Mouse (Mus musculus): ENCODE results near the gene Lpcat4. TPM values are rescaled to one million over a fixed set of nuclear protein-coding genes. Genes with fewer than 3 reads are reported as not detected.
"Not testable (repeated sequence)": the region's sequence is repeated elsewhere in the genome, so short reads cannot be mapped to it uniquely, and the experiment has no call there.

The Lpcat4 gene
- total RNA-seq, 2 experiments from 2014 or later: 5.2 to 5.9 TPM

DNA sequence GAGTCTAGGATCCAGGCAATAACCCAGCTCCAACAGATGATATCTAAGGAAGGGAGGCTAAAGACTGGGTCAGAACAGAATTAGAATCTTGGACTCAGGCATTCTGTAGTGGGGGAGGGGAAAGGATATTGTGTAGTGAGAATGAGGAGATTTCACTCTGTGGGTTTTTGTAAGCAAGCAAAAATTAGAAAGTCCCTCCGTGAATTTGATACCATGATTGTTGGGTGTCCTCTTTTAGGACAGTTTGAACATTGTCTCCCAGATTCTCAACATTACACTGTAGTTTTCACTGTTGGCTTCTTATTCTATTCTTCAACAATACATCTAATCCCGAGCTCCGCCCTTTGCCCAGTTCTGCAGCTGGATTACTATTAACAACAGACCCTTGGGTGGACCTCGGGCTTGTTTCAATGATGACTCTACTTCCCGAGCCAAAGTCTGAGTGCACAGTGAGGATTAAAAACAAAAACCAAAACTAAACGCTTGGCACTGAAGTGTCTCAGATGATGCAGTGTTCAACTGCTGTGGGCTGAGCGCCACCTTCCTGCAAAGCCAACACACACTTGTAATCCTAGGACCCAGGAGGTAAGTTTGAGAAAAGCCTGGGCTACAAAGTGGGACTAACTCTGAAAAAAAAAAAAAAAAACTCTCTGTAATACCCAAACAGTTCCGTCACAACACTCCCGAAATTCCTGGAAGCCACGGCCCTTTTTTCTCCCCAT is 20.1 kb downstream of the Lpcat4 start, which contains the start of gene Nutm1:
Gene Nutm1, minus strand, starts transcription at position 51 of the 722 bp plus-strand sequence.
- DNase-seq (ENCODE audit: low spot score in 2 of 2): no peak

DNA sequence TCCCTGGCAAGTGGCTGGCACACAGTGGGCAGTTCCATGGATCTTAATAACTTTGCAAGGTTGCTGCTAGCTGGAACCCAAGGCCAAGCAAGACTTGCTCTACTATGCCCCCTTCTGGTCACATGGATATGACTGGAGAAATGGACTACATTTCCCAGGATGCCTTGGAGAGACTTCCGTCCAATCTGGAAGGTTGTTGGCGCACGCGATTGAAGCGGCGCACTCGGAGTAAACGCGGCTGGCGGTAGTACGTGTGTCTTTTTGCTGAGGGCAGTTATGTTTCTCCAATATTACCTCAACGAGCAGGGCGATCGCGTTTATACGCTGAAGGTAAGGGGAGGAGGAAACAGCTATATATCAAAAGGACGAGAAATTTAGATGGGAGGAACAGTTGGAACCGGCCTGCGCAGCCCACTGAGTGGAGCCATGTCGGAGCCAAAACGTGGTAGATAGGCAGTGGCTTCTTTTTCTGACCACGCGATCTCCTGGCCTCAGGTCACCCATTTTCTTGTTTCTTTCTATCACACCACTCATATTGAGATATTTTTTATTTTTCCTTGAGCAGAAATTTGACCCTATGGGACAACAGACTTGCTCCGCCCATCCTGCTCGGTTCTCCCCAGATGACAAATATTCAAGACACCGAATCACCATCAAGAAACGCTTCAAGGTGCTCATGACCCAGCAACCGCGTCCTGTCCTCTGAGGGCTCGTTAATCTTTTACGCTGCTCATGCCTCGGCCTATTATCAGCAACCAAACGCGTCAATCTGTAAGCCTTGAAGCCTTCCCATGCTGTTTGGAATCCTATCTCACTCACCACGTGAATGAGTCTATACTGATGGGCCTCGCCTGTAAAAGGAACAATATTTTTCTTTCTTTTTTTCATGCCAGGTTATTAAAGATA is 22.7 kb downstream of the Lpcat4 start, which contains the start of gene Nop10:
Gene Nop10, plus strand, starts transcription at position 179 of the 906 bp plus-strand sequence.
- peak; percentile 75 to 86 for DNase-seq (ENCODE audit: low spot score in 2 of 2)

DNA sequence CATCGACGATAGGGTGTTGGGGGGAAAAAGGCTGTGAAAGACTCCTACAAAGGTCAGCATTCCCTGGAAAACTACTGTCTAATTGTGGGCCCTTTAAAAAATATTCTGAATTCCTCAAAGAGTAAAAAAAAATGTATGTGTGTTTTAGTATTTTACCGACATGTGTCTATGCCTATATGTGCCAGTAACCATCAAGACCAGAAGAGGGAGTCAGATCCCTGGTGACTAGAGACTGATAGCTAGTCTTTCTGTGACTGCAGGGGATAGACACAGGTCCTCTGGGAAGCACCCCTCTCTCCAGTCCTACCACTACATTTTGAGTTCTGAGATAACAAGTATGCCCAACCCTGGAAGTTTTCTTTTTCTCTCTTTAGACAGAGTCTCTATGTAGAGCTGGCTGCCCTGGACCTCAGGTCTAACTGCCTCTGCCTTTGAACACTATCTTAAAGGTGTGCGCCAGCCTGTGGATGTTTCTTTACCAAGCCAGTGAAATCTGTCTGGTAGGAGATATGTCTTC is 23.6 kb downstream of the Lpcat4 start:
- DNase-seq (ENCODE audit: low spot score in 2 of 2): no peak

DNA sequence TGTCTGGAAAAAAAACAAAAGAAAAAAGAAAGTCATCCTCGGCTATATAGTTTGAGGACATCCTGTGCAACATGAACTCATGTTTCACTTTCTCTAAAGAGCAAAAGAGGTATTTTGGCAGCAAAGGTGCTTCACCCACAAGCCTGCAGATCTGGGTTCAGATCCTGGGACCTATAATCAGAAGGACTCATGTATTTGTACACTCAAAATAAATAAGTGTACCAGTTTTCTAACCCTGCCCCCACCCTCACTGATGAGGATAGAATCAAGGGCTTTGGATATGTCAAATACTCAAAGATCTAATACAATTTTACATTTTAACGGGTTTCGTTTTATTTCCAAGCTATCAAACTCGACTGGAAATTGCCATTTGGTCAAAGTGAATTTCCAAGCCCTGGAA is 25.1 kb downstream of the Lpcat4 start:
- DNase-seq (ENCODE audit: low spot score in 2 of 2): no peak

DNA sequence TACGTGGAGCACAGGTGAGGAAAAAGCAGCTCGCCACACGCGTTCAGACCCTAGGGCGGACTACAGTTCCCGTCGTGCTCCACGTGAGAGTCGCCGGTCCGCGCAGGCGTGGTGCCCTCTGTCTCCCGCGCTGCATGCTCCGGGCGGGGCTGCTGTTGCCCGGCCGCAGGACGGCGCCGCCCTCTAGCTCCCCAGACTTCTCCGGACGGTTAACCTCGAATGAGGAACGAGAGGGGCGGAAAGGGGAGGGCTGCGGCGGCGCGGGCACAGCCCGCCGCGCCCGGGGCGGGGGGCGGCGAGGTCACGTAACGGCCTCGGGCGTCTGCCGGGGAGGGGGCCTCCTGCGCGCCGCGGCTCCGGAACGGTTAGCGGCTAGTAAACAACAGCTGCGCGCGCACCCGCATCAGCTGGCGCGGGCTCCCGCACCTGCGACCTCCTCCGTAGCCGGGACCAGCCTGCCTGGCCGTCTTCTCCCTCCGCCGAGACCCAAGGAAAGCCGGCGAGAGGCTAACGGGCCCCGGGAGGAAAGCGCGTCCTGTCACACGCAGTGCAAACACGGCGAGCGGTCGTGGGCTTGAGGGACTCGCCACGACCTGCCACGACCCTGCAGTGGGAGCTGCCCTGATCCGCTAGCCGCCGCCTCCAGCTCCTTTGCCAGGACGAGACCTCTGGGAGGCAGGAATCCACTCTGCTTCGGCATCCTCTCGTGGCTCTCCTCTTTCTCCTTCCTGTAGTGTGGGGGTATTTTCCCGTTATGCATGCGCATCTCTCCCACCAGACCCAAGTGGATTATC is 26.4 kb downstream of the Lpcat4 start, which contains the start of gene Slc12a6:
Gene Slc12a6, plus strand, starts transcription at position 378 of the 794 bp plus-strand sequence.
- peak; percentile 90 to 91 for DNase-seq (ENCODE audit: low spot score in 2 of 2)

DNA sequence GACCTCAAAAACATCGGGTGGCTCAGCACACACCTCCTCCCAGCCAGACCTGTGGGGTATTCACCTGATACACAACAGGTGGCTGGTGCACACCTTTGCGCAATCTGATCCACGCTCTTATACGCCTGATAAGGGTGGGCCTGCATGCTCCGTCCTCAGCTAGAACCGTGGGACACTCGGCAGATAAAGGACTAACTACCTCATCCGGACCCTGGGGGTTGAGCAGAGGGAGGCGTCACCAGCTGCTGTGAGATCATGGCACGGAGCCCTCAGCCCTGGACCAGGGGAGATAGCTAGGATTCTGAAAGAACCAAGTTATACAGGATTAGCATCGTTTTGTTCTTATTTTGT is 26.9 kb downstream of the Lpcat4 start, which contains the start of gene Gm21985:
Gene Gm21985, plus strand, starts transcription at position 73 of the 351 bp plus-strand sequence.
- peak; percentile 38 to 44 for DNase-seq (ENCODE audit: low spot score in 2 of 2)

DNA sequence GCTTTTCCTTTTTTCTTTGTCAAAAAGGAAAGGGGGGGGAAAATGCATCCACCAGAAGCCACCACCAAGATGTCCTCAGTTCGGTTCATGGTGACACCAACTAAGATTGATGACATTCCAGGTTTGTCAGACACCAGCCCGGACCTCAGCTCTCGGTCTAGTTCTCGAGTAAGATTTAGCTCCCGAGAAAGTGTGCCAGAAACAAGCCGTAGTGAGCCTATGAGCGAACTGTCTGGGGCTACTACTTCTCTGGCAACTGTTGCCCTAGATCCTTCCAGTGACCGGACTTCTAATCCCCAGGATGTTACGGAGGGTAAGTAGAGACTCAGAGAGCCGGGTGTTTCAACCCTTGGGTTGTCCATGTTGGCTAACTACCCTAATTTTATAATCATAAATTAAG is 27.5 kb downstream of the Lpcat4 start:
- DNase-seq (ENCODE audit: low spot score in 2 of 2): peak in 1 of 2 experiments; percentile 22

DNA sequence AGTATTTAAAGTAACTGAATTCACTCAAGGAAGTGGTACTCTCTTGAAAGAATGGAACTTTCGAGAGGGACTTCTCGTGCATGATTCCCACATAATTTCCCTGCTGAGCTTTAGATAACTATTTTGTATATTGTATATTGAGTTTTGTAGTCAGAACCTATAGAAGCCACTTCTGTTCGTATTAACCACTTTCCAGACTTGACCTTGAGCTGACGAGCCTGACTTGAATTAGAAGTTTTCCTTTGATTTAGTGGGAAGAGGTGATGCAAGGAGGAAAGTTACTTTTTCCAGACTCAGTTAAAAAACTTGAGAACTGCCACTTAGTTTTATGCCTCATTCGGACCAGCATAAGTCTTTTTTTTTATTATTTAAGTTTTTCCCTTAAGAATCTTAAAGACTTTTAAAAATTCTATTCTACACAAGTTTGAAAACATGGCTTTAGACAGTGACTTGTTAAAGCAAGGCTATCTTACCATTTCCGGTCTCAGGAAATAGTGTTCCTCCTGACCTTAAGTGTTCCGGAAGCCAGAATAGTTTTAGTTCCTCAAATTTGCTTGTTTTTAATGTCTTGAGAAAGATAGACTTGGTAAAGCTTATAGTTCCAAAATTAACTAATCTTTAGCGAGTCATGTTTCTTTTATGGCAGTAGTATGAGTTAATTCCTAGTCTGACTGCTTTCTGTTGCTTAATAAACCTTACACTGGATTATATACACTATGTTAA is 28.4 kb downstream of the Lpcat4 start:
- no peak for DNase-seq (ENCODE audit: low spot score in 2 of 2)

DNA sequence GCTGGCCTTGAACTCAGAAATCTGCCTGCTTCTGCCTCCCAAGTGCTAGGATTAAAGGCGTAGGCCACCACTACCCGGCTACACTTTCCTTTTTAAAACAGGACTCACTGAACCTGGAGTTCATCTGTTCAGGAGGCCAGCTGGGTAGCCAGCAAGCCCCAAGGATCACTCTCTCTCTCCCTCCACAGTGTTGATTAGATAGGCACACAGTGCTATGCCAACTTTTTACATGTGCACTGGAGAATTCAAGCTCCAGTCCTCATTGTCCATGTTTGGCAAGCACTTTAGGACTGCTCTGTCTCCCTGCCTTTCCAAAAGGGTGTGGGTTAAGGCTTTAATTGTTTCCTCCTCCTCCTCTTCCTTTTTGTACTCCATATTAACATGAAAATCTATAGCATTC is 30.7 kb downstream of the Lpcat4 start:
- DNase-seq (ENCODE audit: low spot score in 2 of 2): no peak

DNA sequence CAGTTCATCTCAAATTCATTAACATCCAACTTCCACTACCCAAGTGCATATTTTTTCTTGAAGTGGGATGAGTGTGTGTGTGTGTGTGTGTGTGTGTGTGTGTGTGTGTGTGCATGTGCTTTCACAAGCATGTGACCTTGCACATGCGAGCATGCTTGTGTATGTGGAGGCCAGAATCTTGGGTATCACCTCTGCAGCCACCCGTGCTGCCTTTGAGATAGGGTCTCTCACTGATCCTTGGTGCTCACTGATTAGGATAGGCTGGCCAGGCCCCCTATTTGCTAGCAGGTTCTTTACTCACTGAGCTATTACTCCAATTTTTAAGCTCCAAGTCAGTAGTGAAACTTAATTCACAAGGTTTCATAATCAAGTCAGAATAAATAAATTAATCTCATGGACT is 33.6 kb downstream of the Lpcat4 start:
- DNase-seq (ENCODE audit: low spot score in 2 of 2): no peak

DNA sequence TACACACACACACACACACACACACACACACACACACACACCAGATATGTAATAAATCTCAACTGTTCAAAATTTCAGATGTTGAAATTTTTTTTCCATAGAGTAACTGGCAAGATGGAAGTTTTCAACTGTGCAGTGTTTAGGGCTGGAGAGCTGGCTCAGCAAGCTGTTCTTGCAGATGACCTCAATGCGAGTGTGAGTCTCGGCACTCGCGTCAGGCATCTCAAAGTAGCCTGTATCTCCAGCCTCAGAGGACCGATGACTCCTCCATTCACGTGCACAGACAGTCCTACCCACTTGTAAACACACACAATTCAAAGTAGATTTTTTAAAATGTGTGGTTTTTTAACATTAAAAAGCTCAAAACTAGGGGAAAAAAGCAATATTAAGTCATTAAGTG is 34.2 kb downstream of the Lpcat4 start:
- no peak for DNase-seq (ENCODE audit: low spot score in 2 of 2)

DNA sequence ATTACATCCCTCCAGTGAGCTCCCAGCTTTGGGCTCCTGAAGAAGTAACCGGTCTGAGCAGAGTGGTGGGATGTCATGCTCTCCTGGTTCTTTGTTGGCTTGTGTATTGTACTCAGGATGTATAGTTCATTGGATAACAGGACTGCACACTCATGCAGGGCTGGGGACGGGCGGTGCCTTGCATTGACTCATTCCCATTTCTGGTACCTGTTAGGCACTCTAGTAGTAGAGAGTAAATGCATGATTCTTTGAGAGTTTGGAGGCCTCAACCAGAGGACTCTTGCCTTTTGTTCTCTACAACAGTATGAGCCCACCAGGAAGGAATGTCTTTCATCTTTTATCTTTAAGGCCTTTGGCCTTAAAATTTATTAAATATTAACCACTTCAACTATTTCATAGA is 37.6 kb downstream of the Lpcat4 start:
- no peak for DNase-seq (ENCODE audit: low spot score in 2 of 2)

DNA sequence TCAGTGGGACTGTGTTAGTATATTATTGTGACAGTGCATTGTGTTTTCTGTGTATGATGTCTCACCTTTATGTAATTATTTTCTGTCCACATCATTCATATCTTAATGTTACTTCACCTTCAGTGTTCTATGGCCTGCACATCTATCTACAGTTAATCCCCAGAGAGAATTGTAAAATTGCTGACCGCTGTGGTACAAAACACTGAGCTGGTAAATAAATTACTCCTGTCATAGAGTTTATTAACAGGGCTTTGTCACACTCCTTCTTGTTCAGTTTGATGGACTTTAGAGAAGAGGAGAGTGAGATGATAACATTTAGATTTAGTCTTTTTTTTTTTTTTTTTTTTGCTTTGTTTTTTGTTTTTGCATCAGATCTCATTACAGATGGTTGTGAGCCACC is 43.6 kb downstream of the Lpcat4 start:
- no peak for DNase-seq (ENCODE audit: low spot score in 2 of 2)

DNA sequence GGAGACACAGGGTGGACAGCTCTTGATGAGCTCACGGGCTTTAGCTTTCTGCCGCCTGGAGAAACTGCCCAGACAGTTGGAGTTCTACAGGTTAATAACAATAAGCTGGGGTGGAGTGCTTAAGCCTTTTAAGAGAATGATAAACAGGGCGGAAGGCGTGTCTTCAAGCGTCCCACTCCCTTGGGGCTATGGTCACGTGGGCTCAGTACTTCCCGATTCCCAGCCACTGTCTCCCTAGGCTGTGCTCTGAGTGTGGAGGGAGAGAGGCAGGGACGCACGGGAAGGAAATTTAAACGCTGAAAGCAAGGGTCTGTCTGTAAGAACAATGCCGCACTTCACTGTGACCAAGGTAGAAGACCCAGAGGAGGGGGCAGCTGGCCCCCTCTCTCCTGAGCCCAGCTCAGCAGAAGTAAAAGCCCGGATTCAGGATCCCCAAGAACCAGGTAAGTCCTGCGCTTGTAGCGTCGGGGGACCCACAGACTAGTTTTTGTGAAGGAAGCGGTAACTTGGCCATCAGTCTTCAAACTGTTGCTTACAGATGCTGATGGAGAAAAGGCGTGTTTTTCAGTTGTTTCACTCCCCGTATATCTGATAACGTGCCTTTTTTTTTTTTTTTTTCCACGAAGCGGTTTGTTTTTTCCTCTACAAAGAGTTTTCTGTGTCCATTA is 45.2 kb downstream of the Lpcat4 start:
- DNase-seq (ENCODE audit: low spot score in 2 of 2): peak; percentile 50 to 53

DNA sequence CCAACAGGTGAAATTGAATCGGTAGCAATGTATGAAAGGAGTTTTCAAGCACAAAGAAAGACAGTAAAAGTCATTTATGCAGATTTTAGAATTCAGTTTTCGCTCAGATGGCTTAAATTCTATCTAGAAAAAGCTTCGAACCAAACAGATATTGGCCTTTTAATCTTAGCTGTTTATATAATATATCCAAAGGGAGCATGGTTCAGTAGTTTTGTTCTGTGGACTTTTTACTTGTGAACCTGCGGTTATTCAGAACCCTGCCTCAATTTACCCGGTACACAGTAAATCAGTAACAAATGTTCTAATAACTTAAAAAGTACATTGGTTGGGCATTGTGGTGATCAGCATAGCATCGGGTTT is 45.7 kb downstream of the Lpcat4 start:
- DNase-seq (ENCODE audit: low spot score in 2 of 2): no peak

DNA sequence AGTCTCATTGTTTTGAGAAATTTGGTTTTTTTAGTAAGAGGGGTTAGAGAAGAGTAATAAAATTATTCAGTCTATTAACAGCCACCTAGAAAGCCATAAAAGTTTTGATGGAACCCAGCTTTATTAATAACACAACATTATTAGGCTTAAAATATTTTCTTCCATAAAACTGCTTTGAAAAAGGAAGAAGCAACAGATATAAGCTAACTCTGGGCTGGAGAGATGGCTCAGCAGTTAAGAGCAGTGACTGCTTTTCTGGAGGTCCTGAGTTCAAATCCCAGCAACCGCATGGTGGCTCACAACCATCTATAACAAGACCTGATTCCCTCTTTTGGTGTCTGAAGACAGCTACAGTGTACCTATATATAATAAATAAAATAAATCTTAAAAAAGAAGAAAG is 46.8 kb downstream of the Lpcat4 start:
- not testable (repeated sequence) for DNase-seq (ENCODE audit: low spot score in 2 of 2)

DNA sequence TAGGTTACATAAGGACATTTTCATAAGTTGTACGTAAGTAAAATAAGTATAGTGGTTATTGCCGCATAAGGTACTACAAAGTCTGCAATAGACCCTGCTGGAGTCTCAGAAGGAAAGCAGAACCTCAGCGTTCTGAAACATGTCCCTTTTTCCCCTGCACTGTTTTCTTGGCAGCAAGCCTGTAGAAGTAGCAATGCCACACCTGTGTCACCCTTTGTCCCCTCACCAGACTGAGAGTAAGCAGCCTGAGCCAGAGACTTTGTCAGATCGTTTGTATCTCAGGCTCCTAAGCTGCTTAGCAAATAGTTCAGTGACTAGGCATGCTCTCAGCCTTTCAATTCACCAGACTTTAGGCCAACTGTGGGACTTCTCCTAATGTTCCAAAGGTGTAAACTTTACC is 47.8 kb downstream of the Lpcat4 start:
- DNase-seq (ENCODE audit: low spot score in 2 of 2): no peak

DNA sequence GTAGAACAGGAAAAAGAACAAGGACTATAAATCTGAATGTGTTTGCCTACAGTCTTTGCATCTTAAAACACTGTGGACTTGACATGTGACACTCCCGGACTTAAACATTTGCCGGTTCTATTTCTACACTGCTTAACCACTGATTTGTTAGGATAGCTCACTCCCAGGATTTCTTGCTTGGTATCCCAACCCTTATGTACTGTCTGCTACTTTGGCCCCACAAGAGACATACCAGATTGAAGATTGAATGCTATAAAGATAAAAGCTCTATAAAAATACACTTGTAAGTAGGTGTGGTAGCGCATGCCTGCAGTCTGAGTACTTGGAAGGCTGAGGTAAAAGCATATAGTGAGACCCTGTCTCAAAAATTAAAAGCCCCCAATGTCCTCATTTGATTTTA is 50.2 kb downstream of the Lpcat4 start:
- DNase-seq (ENCODE audit: low spot score in 2 of 2): no peak

DNA sequence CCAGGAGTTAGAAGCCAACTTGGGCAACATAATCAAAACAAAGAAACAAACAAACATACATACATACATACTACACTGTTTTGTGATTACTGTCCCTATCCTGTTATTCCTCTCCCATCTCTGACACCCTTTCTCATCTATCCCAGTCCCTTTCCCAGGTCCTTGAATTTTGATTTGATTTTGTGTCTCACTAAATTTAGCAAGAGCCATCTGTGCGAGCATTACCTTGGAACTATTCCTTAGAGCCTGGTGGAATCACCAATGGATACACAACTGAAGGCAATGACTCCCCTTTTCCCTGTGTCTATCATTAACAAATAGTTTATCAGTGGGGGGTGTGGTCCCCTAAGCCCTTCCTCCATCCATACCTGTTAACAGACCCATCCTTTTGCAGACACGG is 53.6 kb downstream of the Lpcat4 start:
- DNase-seq (ENCODE audit: low spot score in 2 of 2): no peak

DNA sequence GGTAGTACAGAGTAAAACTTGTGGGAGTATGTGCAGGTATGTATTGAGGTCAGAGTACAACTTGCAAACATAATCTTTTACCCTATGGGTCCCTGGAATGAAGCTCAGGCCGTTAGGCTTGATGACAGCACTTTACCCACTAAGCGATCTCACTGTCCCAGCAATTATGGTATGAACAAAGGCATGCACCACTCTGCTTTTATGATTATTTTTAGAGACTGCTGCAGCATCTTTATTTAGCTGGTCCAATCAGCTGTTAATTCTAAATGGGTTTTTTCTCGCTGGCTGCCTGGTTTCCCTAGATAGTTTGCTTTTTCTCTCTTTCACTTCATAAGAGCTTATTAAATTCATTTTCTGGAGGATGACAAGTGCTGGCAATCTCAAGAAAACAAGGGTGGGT is 56.9 kb downstream of the Lpcat4 start:
- no peak for DNase-seq (ENCODE audit: low spot score in 2 of 2)

All from adrenal gland, adult 18-20 months (tissue).